Mouse (Mus musculus) brain, adult 10 weeks (tissue): ENCODE results near the gene Nhp2. TPM values are rescaled to one million over a fixed set of nuclear protein-coding genes. Genes with fewer than 3 reads are reported as not detected.

ENCODE experiments used
- polyA plus RNA-seq: library from polyadenylated mRNA; stranded (reverse); fragments of 350-450 nt; fragmentation: Illumina TruSeq; extraction: RNeasy Lipid Tissue Mini Kit (QIAGEN cat#74804); gene quantifications from one replicate; pipeline ENCODE4 v1.2.3, GENCODE M21; 2015; ENCODE audit warnings: low read depth, low replicate concordance

The Nhp2 gene
- polyA plus RNA-seq, result 57.6 TPM

GRCm38 (mm10) chr11:51619409-51620060 is at the start of gene Nhp2:
Gene Nhp2, plus strand, starts transcription at chr11:51619735.

GRCm38 (mm10) chr11:51584431-51585248 is 34.9 kb upstream of the Nhp2 start, which contains the start of gene Phykpl:
Gene Phykpl, plus strand, starts transcription at chr11:51584757.

GRCm38 (mm10) chr11:51606447-51607095 is 13.0 kb upstream of the Nhp2 start, which contains the start of gene Hnrnpab:
Gene Hnrnpab, minus strand, starts transcription at chr11:51606847.

GRCm38 (mm10) chr11:51635525-51636322 is 16.2 kb downstream of the Nhp2 start, which contains the start of gene Rmnd5b:
Gene Rmnd5b, minus strand, starts transcription at chr11:51635896.

GRCm38 (mm10) chr11:51650691-51651515 is 31.4 kb downstream of the Nhp2 start, which contains the start of the genes N4bp3 and D930048N14Rik:
Gene N4bp3, minus strand, starts transcription at chr11:51650842.
Gene D930048N14Rik, plus strand, starts transcription at chr11:51650954.

Other genes starting within 250 kb of the Nhp2 start
- 4.6 TPM for gene Phykpl, start 35.0 kb upstream of the Nhp2 start, polyA plus RNA-seq
- gene Hnrnpab, start 12.9 kb upstream of the Nhp2 start, polyA plus RNA-seq, result 99.9 TPM
- gene Rmnd5b, start 16.2 kb downstream of the Nhp2 start, polyA plus RNA-seq, result 51.4 TPM
- gene N4bp3, start 31.1 kb downstream of the Nhp2 start, polyA plus RNA-seq, result 10.3 TPM
- gene D930048N14Rik, start 31.2 kb downstream of the Nhp2 start, polyA plus RNA-seq, result 2.4 TPM
- gene 0610009B22Rik, start 69.1 kb downstream of the Nhp2 start, polyA plus RNA-seq, result 62.2 TPM
- gene Sec24a, start 143.9 kb downstream of the Nhp2 start, polyA plus RNA-seq, result 8.4 TPM
- 148 TPM for gene Sar1b, start 144.0 kb downstream of the Nhp2 start, polyA plus RNA-seq
- gene Jade2, start 237.9 kb downstream of the Nhp2 start, polyA plus RNA-seq, result 24.6 TPM